Mouse (Mus musculus): ENCODE data around the gene Pip4k2c.

- no peak for TF ChIP-seq CEBPB (IDR thresholded peaks at IDR 0.05; ENCODE audit: insufficient read depth, poor library complexity, severe bottlenecking)
- TF ChIP-seq TCF12 (IDR thresholded peaks at IDR 0.05; ENCODE audit: insufficient read depth, poor library complexity, severe bottlenecking), result no peak
- TF ChIP-seq POLR2A (IDR thresholded peaks at IDR 0.05; ENCODE audit: insufficient read length, low read depth), result no peak
- TF ChIP-seq SRF (IDR thresholded peaks at IDR 0.05; ENCODE audit: control insufficient read depth, insufficient read length, low read depth), result no peak
- TF ChIP-seq E2F4 (IDR thresholded peaks at IDR 0.05; ENCODE audit: insufficient read depth), result no peak
- TF ChIP-seq POLR2AphosphoS2 (IDR thresholded peaks at IDR 0.05; ENCODE audit: insufficient read length, low read depth), result no peak
- TF ChIP-seq MAX (IDR thresholded peaks at IDR 0.05; ENCODE audit: low read depth), result no peak
These were observed 1.3 kb downstream of the Pip4k2c start for GRCm38 (mm10) chr10:127209928-127210570.
